Mouse (Mus musculus) T-helper 2 cell (primary cell): ENCODE measurements around the gene Cplx3.

Experiments
- in situ Hi-C: fragments of 300-600 bp; cut with MboI, MseI; formaldehyde crosslinking; loops from one replicate; pipeline ENCODE4 v1.15.1; 2025; ENCODE audit warnings: high pct_unique_total_duplicates

Gene Cplx3

DNA sequence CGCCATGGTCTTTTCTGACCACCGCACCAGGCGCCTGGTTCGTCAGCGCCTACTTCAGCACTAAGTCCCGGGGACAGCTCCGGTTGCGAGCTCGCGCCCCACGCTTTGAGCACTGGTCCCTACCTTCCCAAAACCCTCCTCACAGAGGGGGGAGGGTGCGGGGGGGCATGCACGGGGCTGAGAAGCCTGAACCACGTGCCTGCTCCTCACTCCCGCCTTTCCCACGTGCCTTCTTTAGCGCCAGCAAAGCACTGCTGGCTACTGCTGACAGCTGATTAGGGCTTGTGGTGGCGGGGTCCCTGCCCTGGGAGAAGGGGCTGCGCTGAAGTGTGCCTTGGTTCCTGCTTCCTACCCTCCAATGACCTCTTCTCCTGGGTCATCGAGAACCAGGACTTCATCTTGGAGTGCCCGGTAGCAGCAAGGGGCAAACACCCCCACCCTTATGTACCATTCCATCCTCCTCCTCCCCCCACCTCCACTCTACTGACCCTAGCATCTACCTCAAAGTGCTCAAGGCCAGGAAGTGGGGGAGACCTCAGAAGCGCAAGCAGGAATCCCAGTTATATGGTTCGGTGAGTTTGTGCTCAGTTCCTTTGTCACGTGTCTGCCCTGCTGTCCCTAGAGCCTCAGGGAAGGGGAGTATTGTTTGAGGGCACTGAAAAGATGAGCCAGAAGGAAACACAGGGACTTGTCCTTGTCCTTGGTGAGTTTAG lies at the start of gene Cplx3:
Cplx3 (minus strand) TSS at position 143 of the 713 bp plus-strand sequence.
- in situ Hi-C loops: no loop called here

DNA sequence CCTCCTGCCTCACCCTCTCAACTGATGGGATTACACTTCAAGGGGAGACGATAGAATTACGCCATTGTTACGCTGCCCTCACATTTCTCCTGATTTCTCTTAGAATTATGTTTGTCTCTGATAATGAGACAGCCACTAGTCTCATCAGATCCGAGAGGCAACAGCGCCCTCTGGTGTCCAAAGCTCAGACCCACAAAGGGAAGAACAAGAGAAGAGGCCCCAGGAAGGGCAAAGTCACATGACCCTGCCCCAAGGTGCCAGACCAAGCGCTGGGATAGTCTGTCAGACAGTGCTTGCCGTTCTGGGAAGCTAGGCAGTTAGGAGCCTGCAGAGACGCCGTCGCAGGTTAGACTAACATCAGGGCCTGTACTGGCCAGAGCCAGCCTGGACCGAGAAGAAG lies 49.7 kb upstream of the Cplx3 start:
- in situ Hi-C loops: loop anchor here (5.0 kb wide), 2 partner anchors 33 to 97 kb away; partner anchors contain the start of gene Lman1l

DNA sequence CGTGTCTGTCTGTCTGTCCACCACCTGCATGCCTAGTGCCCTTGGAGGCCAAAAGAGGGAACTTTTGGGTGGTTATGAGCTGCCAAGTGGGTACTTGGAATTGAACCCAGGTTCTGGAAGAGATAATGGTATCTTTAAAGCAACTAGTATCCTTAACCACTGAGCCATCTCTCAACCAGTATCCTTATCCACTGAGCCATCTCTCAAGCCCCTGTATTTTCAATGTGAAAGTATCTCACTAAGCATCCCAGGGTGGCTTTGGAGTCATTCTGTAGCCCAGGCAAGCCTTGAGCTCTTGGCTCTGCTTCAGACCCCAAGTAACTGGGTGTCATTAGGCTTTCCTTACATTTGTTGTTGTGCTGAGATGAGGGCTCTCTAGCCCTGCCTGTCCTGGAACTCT lies 48.9 kb upstream of the Cplx3 start:
- in situ Hi-C loops: loop anchor here (5.0 kb wide), 2 partner anchors 33 to 97 kb away; partner anchors contain the start of gene Lman1l

DNA sequence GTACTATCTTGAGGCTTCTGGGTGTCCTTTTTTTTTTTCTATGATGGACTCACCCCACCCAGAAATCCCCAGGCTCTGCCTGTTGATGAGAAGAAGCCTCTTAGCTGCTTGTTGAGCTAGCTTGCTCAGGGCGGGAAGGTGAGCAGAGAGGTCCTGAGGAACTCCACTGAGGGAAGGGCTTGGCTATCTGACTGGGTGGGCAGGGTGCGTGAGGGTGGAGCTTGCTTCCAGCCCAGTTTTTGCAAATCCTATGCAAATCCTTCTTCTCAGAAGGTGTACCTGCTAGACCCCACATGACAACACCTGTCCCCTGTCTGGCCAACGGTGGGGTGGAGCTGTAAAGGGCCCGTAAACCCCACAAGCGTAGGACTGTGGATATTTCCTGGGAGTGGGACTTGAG lies 47.2 kb upstream of the Cplx3 start, which contains the start of gene Csk:
Csk (minus strand) TSS at position 349 of the 400 bp plus-strand sequence.
- in situ Hi-C loops: no loop called here

DNA sequence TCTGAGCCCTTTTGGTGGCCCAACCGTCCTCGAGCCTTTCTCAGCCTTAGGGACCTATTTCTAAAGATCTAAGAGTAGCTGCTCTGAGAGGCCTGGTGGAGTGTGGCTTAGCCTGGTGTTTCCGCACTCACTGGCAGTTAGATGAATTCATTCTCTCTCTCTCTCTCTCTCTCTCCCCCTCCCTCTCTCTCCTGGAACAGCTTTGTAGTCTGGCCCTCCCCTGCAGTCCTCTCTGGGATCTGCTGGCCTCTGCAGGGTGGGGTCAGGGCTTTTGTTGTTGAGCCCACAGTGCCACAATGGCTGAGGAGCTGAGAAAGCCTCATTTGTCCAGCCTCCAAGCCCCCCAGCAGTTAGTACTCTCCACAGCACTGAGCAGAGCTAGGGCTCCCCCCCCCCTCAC lies 46.8 kb upstream of the Cplx3 start:
- in situ Hi-C loops: no loop called here

DNA sequence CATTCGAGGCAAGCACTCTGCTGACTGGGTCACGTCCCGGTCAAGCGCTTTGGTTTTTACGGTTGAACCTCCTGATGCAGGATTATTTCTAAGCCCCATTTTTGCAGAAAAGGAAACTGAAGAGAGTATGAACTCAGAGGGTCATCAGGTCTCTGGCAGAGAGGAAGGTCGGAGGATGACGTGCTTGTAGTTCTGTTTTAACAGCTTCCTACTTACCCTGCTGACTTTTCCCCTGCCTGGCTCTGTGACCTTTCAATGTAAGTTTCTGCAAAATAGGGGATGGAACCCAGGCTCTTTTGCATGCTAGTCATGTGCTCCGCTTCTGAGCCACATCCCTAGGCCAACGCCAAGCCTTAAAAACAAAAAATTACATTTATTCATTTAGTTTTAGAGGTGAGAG lies 46.3 kb upstream of the Cplx3 start:
- in situ Hi-C loops: no loop called here

DNA sequence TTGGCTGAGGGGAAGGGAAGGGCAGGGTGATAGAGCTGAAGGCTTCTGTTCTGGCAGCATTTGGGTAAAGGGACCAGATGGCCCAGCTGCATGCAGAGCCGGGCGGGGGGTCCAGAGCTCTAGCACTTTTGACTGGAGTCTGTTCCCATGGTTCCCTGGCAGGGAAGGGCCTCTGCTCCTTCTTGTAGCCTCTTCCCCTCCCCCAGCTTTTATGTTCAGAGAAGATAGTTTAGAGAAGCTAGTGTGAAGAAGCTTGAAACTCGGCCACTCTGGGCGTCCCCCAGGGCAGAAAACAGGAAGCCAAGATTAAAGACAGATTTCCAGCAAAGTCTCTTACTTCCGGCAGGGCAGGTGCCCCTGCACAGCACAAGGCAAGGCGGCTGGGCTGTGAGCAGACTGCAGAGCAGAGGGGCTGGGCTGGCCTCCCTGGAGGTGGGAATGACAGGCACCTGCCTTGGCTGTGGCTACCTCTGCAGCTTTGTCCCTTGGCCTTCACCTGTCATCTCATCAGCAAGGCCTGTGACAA lies 44.8 kb upstream of the Cplx3 start:
- in situ Hi-C loops: no loop called here

DNA sequence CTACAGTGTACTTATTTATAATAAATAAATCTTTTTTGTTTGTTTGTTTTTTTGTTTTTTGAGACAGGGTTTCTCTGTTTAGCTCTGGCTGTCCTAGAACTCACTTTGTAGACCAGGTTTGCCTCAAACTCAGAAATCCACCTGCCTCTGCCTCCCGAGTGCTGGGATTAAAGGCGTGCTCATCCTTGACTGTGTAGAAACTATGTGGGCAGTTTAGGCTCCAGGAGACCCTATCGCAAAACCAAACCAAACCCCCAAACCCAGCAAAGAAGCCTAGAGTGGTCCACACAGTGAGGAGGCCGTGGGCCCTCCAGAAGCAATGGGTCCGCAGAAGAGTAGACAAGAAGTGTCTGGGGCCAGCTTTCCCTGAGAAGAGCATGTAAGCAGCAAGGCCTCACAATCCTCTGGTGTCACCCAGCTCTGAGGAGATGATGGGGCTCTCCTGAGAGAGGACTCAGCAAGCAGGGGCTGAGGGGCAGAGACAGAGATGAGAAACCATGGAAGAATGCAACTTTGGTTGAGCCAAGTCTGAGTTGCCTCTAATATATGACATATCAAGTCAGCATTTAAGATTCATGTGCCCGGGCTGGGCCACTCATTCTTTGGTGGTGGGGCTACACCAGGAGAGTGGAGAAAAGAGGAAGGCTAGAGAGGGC lies 44.2 kb upstream of the Cplx3 start:
- in situ Hi-C loops: no loop called here

DNA sequence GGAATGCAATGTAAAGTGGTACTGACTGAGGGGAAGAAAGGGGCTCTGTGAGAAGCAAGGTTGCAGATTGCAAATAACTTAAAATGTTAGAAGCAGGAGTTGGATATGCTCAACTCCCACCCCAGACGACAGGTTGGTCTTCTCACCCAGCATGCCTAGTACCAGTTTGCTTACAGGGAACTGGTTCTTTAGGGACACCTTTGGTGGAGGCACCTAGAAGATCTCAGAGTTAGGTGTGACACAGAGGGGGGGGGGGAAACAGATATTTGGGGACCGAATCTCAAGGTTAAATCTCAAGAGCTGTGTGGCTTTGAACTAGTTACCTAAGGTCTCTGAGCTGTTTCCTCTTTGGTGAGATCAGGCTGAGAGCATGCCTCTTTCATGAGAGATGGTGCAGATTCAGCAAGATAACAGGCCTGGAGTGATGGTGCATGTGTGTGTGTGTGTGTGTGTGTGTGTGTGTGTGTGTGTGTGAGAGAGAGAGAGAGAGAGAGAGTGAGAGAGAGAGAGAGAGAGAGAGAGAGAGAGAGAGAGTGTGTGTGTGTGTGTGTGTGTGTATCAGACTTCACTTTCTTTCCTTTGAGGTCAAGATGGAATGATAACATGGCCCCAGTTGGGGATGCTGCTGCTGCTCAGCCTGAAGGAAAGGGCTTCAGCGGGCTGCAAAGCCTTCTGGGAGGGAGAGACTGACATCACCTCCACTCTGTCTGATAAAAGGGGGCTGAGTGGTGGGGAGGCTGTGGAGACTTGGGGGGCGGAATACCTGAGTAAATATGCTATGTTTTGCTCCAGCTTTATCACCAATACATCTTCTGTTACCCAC lies 41.4 kb upstream of the Cplx3 start:
- in situ Hi-C loops: no loop called here

DNA sequence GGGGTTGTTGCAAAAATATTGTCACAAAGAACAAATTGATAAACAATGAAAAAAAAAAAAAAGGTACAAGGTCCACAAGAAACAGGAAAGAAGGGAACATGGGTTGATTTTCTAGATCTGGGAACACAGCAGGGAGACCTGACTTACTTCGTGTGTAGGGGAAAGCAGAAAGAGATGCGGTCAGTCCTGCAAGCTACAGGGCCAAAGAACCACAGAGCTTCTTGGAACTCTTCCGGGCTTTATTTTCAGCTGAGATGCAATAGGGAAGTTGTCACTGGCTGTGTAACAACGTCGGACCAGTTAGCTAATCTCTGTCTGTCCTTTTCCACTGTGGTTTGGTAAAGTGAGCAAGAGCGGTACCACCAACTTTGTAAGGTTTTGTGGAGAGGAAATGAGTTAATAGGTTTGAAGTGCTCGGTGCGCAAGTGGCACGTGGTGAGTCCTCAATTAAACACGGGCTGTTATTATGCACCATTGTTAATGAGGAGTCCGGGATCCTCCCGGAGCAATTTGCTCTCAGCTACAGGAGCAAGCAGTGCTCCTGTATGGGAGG lies 40.5 kb upstream of the Cplx3 start:
- in situ Hi-C loops: no loop called here

DNA sequence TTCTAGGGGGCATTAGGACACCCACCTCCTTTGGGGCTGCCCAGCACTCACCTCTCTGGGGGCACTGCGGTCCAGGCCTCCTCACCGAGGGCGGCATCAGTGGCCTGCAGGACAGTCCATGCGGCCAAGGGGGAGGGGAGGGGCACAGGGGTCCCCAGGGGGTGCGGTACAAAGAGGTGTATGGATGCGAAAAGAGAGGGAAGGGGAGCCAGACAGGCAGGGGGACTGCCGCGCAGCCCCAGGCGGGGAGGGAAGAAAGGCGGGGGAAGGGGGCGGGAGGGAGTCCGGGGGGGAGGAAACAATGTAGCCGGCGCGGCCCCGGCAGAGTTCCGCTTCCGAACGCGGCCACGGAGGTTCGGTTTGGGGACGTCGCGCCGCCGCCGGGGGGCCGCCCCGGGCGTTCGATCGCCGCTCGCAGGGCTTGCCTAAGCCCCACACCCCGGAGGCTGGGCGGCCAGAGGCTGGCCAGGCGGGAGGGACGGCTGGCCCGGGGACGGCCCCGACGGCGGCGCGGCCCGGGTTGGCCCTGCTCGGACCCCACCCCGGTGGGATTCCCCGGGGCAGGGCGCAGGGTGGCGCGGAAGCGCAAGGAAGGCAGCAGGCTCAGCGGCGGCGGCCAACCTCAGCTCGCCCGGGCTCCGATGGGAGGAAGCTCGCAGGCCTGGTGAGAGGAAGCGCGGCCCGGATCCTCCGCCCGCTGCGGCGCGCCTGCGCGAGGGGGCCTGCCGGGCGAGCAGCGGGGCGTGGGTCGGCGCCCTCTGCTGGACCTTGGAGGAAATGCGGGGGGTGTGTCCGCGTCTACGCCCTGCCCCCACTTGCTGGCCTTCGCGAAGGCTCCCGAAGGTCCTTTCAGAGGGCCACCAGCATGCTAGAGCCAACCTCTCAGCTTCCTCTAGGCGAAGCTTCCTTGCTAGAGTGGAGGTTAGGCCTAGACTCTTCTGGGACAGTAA lies 39.1 kb upstream of the Cplx3 start:
- in situ Hi-C loops: loop anchor here (5.0 kb wide), 1 partner anchor 103 kb away; no protein-coding TSS in a partner anchor

DNA sequence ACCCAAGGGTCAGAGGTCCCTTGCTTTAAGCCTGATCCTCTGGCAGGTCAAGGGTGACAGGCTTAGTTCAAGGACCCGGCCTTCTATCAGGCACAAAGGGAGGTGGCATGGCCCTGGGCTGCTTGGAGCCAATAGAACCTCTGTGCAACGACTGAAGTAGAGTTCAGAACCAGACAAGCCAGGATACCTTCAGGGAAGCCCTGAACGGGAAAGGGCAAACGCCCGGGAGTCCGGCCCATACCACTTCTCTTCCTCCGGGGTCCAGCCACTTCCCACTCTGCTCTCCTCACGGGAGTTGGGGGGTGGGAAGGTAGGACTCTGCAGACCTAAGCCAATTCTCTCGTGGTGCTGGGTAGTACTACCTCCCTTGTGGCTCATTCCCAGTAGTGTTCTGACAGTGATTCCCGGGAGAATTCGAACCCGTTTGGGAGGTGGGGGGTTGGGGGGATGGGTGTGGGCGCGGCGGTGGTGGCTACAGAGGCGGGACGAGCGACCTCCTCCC lies 38.4 kb upstream of the Cplx3 start:
- in situ Hi-C loops: loop anchor here (5.0 kb wide), 1 partner anchor 102 kb away; no protein-coding TSS in a partner anchor

DNA sequence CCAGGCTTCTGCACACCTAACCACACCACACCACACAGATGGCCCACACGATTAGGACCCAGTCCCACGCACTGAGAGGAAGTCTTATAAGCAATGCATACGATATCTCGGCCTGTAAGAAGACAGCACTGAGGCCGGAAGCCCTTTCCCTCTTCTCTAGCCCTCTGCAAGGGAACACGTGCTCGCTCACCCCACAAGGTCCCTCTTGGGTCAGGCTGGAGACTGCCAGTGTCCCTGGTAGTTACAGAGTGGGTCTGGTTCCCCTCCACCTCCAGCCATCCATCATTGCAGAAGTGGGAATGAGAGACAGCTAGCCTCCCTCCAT lies 37.7 kb upstream of the Cplx3 start:
- in situ Hi-C loops: loop anchor here (5.0 kb wide), 1 partner anchor 102 kb away; no protein-coding TSS in a partner anchor

DNA sequence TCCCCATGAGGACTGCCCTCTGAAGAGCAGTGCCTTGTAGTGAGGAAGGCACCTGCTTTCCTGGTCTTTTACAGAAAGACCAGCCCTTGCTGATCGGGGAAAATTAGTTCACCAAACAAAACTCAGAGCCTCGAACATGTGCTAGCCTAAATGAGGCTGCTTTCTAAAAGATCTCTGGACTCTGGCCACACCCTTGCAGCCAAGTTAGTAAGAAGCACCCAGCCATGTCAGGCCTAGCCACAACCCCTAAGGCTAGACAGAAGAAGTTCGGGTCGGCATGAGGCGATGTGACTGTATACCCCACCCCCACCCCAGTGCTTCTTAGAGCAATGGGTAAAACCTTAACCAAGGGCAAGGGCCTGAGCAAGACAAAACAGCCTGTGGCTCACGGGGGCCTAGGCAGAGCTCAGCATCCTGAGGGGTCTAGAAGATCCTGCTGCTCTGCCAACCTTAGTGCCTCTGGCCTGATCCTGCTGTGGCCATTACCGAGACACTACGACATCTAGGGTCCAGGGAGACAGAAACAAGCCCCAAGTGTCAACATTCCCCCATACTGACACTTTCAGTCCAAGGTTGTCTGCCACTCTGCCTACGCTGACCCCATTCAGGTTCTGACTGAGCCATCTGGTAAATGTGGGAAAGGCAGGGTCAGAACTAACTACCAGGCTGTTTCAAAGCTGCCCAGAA lies 37.2 kb upstream of the Cplx3 start:
- in situ Hi-C loops: loop anchor here (5.0 kb wide), 1 partner anchor 101 kb away; no protein-coding TSS in a partner anchor

DNA sequence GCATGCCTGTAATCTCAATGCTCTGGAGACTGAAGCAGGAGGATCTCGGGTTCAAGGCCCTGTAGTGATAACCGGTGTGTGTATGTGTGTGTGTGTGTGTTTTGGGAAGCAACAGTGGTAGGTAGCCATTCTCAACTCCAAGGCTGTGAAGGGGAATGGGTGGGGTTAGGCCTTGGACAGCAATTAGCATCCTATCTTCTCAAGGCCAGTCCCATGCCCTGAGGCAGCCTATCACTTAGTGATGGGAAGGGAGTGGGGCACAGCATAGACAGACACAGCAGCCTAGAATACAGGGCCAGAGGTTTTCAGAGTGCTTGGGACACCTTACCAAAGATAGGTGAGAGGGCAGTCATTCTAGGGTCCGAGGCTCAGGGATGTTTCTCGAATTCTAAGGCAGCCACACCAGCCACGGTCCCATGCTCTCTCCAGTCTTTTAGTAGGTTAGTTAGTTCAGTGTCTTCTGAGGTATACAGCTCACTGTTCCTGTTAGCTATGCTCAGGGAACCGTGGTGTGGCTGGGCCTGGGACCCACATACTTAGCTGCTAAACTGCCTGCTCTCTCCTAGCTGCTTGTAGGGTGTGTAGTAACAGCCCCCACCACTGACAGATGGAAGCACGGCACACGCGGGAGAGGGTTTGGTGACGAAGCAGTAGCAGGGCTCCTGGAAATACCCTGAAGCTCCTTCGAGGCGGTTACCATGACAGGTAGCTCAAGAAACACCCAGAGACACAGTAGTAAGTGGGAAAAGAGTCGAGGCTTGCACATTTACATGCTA lies 35.9 kb upstream of the Cplx3 start:
- in situ Hi-C loops: loop anchor here (5.0 kb wide), 1 partner anchor 100 kb away; no protein-coding TSS in a partner anchor

DNA sequence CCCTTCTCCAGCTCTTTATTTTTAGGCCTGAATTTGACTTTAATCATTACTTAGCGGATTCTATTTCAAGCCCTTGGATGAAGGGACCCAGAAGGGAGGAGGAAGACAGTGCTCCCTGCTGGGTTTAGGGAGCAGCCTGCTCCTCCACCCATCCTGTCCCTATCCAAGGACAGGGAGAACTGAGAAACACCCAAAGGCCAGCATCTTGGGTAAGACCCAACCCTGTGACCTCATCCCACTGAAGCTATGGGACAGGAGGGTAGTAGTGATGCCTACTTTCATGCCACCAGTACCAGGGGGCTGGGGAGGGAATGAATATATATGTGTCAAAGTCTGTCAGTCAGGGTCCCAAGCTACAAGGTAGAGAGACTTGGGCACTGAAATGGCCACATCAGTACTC lies 34.9 kb upstream of the Cplx3 start:
- in situ Hi-C loops: loop anchor here (5.0 kb wide), 1 partner anchor 99 kb away; no protein-coding TSS in a partner anchor

DNA sequence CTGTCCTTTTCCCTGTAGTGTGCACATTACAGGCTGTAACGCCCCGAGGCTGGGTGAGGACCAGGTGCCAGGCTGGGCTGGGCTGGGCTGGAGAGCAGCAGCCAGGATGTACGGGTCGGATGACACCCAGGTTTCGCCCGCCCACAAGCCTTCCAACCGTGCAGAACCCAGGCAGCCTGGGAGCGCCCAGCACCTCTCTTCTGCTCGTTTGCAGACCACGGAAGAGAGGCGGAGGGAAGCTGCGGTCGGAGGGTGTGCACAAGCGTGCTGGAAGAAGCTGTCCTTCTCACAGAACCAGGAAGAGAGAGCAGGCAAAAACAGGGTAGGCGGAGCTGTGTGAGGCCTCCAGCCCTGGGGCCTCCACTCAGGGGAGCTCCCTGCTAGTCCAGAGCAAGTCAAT lies 34.3 kb upstream of the Cplx3 start:
- in situ Hi-C loops: loop anchor here (5.0 kb wide), 1 partner anchor 98 kb away; no protein-coding TSS in a partner anchor

DNA sequence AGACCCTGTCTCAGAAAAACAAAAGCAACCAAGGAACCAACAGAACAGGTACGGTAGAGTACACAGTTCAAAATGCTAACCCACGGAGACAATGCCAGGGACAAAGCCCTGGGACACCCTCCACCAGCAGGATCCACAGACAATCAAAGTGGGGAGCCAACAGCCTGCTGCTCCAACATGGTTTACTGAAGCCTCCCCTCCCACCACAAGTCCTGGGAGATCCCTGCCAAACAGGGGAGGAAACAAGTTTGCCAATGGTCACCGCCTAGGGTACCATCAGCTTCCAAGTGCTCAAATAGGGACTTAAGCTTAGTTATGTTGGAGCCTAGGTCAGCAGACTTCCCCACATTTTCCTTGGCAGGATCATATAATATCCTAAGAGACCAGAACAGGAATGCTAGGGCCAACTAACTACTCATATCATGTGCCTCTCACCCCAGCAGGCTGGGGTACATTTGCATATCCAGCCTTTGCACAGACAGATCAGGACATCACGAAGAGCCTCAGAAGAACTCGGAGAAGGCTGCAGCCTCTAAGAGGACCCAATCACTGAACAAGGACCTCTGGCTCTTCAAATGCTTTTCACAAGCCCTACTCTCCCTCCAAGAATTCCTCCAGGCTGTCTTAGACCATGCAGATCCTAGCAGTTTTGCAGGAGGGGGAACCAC lies 33.7 kb upstream of the Cplx3 start:
- in situ Hi-C loops: loop anchor here (5.0 kb wide), 1 partner anchor 97 kb away; no protein-coding TSS in a partner anchor
